Mouse (Mus musculus) kidney, postnatal 25 days (tissue): ENCODE measurements around the gene Acadm.

Experiments used
- DNase-seq, 2 experiments: peaks; one replicate each; pipeline ENCODE4 v3.0.0; 2021; ENCODE audit warnings: mixed read lengths in 2 of 2

Acadm gene

GRCm38 (mm10) chr3:153940486-153940885 is 3.9 kb downstream of the Acadm start:
- DNase-seq: no peak

GRCm38 (mm10) chr3:153940021-153940420 is 4.4 kb downstream of the Acadm start:
- DNase-seq: no peak

- DNase-seq: peak; percentile 58 to 82
These were observed 7.2 kb downstream of the Acadm start for GRCm38 (mm10) chr3:153937116-153937810.

GRCm38 (mm10) chr3:153935878-153936277 is 8.6 kb downstream of the Acadm start:
- no peak for DNase-seq

- no peak for DNase-seq
These were observed 12.0 kb downstream of the Acadm start for GRCm38 (mm10) chr3:153932461-153932860.

GRCm38 (mm10) chr3:153929526-153929925 is 14.9 kb downstream of the Acadm start:
- DNase-seq: no peak

- no peak for DNase-seq
These were observed 18.1 kb downstream of the Acadm start for GRCm38 (mm10) chr3:153926333-153926732.

GRCm38 (mm10) chr3:153921147-153921910 is 23.1 kb downstream of the Acadm start:
- DNase-seq: no peak

- peak in 1 of 2 experiments; percentile 26 for DNase-seq
These were observed 27.2 kb downstream of the Acadm start for GRCm38 (mm10) chr3:153917200-153917599.

- no peak for DNase-seq
These were observed 30.8 kb downstream of the Acadm start for GRCm38 (mm10) chr3:153913510-153914243.

GRCm38 (mm10) chr3:153912546-153913509 is 31.6 kb downstream of the Acadm start, which contains the start of gene Rabggtb:
TSS of gene Rabggtb (minus strand) at chr3:153913009.
- peak; percentile 95 to 97 for DNase-seq

- no peak for DNase-seq
These were observed 32.5 kb downstream of the Acadm start for GRCm38 (mm10) chr3:153911882-153912440.

GRCm38 (mm10) chr3:153911197-153911881 is 33.1 kb downstream of the Acadm start:
- DNase-seq: peak; percentile 52 to 53

GRCm38 (mm10) chr3:153910489-153910888 is 33.9 kb downstream of the Acadm start:
- no peak for DNase-seq

- no peak for DNase-seq
These were observed 35.5 kb downstream of the Acadm start for GRCm38 (mm10) chr3:153908919-153909318.

- DNase-seq: no peak
These were observed 38.1 kb downstream of the Acadm start, which contains the start of gene Msh4 for GRCm38 (mm10) chr3:153906136-153906871. TSS of gene Msh4 (minus strand) at chr3:153906138.

GRCm38 (mm10) chr3:153905251-153906135 is 38.9 kb downstream of the Acadm start:
- peak in 1 of 2 experiments; percentile 44 for DNase-seq

- DNase-seq: peak; percentile 75 to 77
These were observed 39.8 kb downstream of the Acadm start for GRCm38 (mm10) chr3:153904586-153904985.

GRCm38 (mm10) chr3:153902595-153902994 is 41.8 kb downstream of the Acadm start:
- DNase-seq: no peak
